Mouse (Mus musculus): ENCODE measurements around the gene Ift52. TPM values are rescaled to one million over a fixed set of nuclear protein-coding genes. Genes with fewer than 3 reads are reported as not detected.
"Not testable (repeated sequence)": the region's sequence is repeated elsewhere in the genome, so short reads cannot be mapped to it uniquely, and the experiment has no call there.

Gene Ift52
- total RNA-seq, 2 experiments from 2014 or later: 13.5 to 41.2 TPM

GRCm38 (mm10) chr2:163031289-163031688 is 14.1 kb downstream of the Ift52 start:
- no peak for ATAC-seq (replicated peaks; ENCODE audit: poor library complexity)

- ATAC-seq (replicated peaks; ENCODE audit: poor library complexity): no peak
Measured at GRCm38 (mm10) chr2:163031757-163032156, 14.6 kb downstream of the Ift52 start.

- no peak for ATAC-seq (replicated peaks; ENCODE audit: poor library complexity)
Measured at GRCm38 (mm10) chr2:163032622-163033021, 15.5 kb downstream of the Ift52 start.

GRCm38 (mm10) chr2:163039940-163040339 is 22.8 kb downstream of the Ift52 start:
- ATAC-seq (replicated peaks; ENCODE audit: poor library complexity): peak; percentile 37; the same call in 1 of the 2 replicates

GRCm38 (mm10) chr2:163048125-163048524 is 31.0 kb downstream of the Ift52 start:
- ATAC-seq (replicated peaks; ENCODE audit: poor library complexity): peak; percentile 97

- ATAC-seq (replicated peaks; ENCODE audit: poor library complexity): no peak
Measured at GRCm38 (mm10) chr2:163049116-163049515, 32.0 kb downstream of the Ift52 start.

- no peak for ATAC-seq (replicated peaks; ENCODE audit: poor library complexity)
Measured at GRCm38 (mm10) chr2:163051691-163052090, 34.5 kb downstream of the Ift52 start.

GRCm38 (mm10) chr2:163052101-163052500 is 34.9 kb downstream of the Ift52 start:
- no peak for ATAC-seq (replicated peaks; ENCODE audit: poor library complexity)

GRCm38 (mm10) chr2:163052826-163053225 is 35.7 kb downstream of the Ift52 start:
- no peak for ATAC-seq (replicated peaks; ENCODE audit: poor library complexity)

- peak; percentile 93 for ATAC-seq (replicated peaks; ENCODE audit: poor library complexity)
Measured at GRCm38 (mm10) chr2:163054335-163054840, 37.2 kb downstream of the Ift52 start, which contains the start of gene Mybl2. Gene Mybl2 (plus strand): TSS chr2:163054687.

- ATAC-seq (replicated peaks; ENCODE audit: poor library complexity): peak; percentile 29
Measured at GRCm38 (mm10) chr2:163054891-163055494, 37.8 kb downstream of the Ift52 start.

- peak; percentile 38 for ATAC-seq (replicated peaks; ENCODE audit: poor library complexity)
Measured at GRCm38 (mm10) chr2:163055715-163056114, 38.6 kb downstream of the Ift52 start.

GRCm38 (mm10) chr2:163056584-163056983 is 39.4 kb downstream of the Ift52 start:
- no peak for ATAC-seq (replicated peaks; ENCODE audit: poor library complexity)

- not testable (repeated sequence) for ATAC-seq (replicated peaks; ENCODE audit: poor library complexity)
Measured at GRCm38 (mm10) chr2:163058981-163059380, 41.8 kb downstream of the Ift52 start.

- ATAC-seq (replicated peaks; ENCODE audit: poor library complexity): peak; percentile 33; the same call in 1 of the 2 replicates
Measured at GRCm38 (mm10) chr2:163060630-163061029, 43.5 kb downstream of the Ift52 start.

- peak; percentile 69 for ATAC-seq (replicated peaks; ENCODE audit: poor library complexity)
Measured at GRCm38 (mm10) chr2:163061203-163062118, 44.3 kb downstream of the Ift52 start.

- no peak for ATAC-seq (replicated peaks; ENCODE audit: poor library complexity)
Measured at GRCm38 (mm10) chr2:163062119-163062508, 45.0 kb downstream of the Ift52 start.

GRCm38 (mm10) chr2:163066326-163066725 is 49.2 kb downstream of the Ift52 start:
- ATAC-seq (replicated peaks; ENCODE audit: poor library complexity): no peak

- ATAC-seq (replicated peaks; ENCODE audit: poor library complexity): no peak
Measured at GRCm38 (mm10) chr2:163067233-163067632, 50.1 kb downstream of the Ift52 start.

GRCm38 (mm10) chr2:163070213-163070612 is 53.1 kb downstream of the Ift52 start:
- ATAC-seq (replicated peaks; ENCODE audit: poor library complexity): no peak

- ATAC-seq (replicated peaks; ENCODE audit: poor library complexity): no peak
Measured at GRCm38 (mm10) chr2:163071590-163071989, 54.4 kb downstream of the Ift52 start.

Measured in megakaryocyte progenitor cell, adult 5-6 weeks (primary cell).